Mouse (Mus musculus) CD4-positive helper T cell, adult 2 months (primary cell): ENCODE results near the gene Pitpnm3.

Experiments
- DNase-seq: peaks from one replicate; pipeline ENCODE4 v3.0.0-alpha.2; 2012; ENCODE audit warnings: low read depth, missing footprints, low spot score

Pitpnm3 gene

GRCm38 (mm10) chr11:72136231-72136982, 829 bp upstream of the Pitpnm3 start:
- DNase-seq = no peak

- no peak for DNase-seq
Observed at GRCm38 (mm10) chr11:72134536-72135382, 819 bp downstream of the Pitpnm3 start.

- DNase-seq = no peak
Observed at GRCm38 (mm10) chr11:72133075-72133474, 2.5 kb downstream of the Pitpnm3 start.

GRCm38 (mm10) chr11:72132266-72132665, 3.3 kb downstream of the Pitpnm3 start:
- no peak for DNase-seq

- no peak for DNase-seq
Observed at GRCm38 (mm10) chr11:72131697-72132096, 3.9 kb downstream of the Pitpnm3 start.

- DNase-seq = no peak
Observed at GRCm38 (mm10) chr11:72130905-72131304, 4.7 kb downstream of the Pitpnm3 start.

GRCm38 (mm10) chr11:72130472-72130871, 5.1 kb downstream of the Pitpnm3 start:
- no peak for DNase-seq

- no peak for DNase-seq
Observed at GRCm38 (mm10) chr11:72130021-72130420, 5.6 kb downstream of the Pitpnm3 start.

- DNase-seq = no peak
Observed at GRCm38 (mm10) chr11:72129032-72129894, 6.3 kb downstream of the Pitpnm3 start.

- no peak for DNase-seq
Observed at GRCm38 (mm10) chr11:72127450-72128189, 8.0 kb downstream of the Pitpnm3 start.

GRCm38 (mm10) chr11:72125781-72126180, 9.8 kb downstream of the Pitpnm3 start:
- no peak for DNase-seq

- no peak for DNase-seq
Observed at GRCm38 (mm10) chr11:72123531-72123930, 12.0 kb downstream of the Pitpnm3 start.

GRCm38 (mm10) chr11:72120354-72120753, 15.2 kb downstream of the Pitpnm3 start:
- DNase-seq = no peak

- no peak for DNase-seq
Observed at GRCm38 (mm10) chr11:72118630-72119029, 16.9 kb downstream of the Pitpnm3 start.

GRCm38 (mm10) chr11:72113296-72113695, 22.3 kb downstream of the Pitpnm3 start:
- no peak for DNase-seq

- DNase-seq = no peak
Observed at GRCm38 (mm10) chr11:72110726-72111125, 24.9 kb downstream of the Pitpnm3 start.

GRCm38 (mm10) chr11:72104223-72104622, 31.4 kb downstream of the Pitpnm3 start:
- no peak for DNase-seq

GRCm38 (mm10) chr11:72103530-72103929, 32.0 kb downstream of the Pitpnm3 start:
- DNase-seq = no peak

- DNase-seq = no peak
Observed at GRCm38 (mm10) chr11:72100996-72101395, 34.6 kb downstream of the Pitpnm3 start.

- DNase-seq = no peak
Observed at GRCm38 (mm10) chr11:72099181-72099580, 36.4 kb downstream of the Pitpnm3 start.

- DNase-seq = no peak
Observed at GRCm38 (mm10) chr11:72098027-72098426, 37.6 kb downstream of the Pitpnm3 start.
